Mouse (Mus musculus): ENCODE results near the gene Olfr975.
"Not testable (repeated sequence)": the region's sequence is repeated elsewhere in the genome, so short reads cannot be mapped to it uniquely, and the experiment has no call there.

Gene Olfr975

DNA sequence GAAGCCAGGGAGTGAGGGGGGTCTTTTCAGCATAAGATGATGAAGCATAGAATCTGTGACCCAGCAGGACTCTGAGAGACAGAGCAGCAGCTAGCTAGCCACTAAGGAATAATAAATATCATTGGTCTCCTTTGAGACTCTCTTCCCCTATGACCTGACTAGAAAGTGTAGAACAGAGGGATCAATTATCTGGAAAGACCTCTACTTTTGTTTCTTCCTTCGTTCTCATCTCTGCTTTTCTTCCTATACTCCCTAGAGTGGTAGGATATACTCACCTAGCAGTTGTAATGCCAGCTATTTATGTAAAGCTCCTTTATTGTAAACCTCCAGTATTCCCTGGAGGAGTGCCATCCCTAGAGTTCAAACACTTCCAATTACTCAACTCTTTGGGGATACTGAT is at the start of gene Olfr975:
TSS of gene Olfr975 (minus strand) at position 101 of the 400 bp plus-strand sequence.
- no peak for DNase-seq

DNA sequence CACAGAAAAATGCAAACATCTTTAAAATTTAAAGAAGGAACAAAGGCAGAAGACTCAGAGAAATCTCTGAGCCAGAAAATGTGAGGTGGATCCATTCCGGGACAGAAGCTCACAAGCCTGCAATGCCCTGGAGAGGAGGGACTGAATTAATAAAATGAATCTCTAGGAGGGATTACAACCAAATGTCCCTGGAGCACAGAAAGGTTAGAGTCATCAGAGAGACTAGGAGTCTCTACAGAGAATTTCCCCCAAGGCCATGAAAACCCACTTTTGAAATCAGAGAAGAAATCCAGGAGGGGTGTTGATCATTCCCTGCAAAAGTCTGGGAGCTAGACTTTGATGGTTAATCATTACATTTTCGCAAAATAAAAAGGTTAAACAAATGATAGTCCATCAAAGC is 40.0 kb upstream of the Olfr975 start, which contains the start of gene Olfr978:
TSS of gene Olfr978 (plus strand) at position 301 of the 400 bp plus-strand sequence.
- no peak for DNase-seq

DNA sequence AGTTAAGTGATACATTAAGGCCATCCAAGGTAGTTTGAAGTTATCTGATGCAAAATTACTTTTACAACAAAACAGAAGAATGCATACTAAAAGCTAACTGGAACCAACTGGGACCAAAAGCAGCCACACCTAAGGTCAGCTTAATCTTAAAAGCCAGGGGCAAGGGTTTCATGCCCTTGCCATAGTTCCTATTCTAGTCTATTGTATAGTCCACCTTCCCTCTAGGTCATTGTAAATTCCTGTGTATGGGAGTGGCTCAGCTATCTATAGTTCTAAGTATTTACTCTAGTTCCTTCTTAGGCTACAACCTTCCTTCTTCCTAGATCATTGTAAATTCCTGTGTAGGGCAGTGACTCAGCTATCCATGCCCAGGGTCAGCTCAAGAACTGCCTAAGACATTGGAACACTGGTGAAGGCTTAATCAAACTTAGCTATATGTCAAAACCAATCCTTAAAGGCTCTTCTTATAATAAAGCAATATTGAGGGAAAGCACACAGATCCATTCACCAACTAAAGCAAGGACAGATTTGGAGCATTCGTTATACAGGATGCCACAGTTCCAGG is 24.8 kb upstream of the Olfr975 start:
- not testable (repeated sequence) for DNase-seq

DNA sequence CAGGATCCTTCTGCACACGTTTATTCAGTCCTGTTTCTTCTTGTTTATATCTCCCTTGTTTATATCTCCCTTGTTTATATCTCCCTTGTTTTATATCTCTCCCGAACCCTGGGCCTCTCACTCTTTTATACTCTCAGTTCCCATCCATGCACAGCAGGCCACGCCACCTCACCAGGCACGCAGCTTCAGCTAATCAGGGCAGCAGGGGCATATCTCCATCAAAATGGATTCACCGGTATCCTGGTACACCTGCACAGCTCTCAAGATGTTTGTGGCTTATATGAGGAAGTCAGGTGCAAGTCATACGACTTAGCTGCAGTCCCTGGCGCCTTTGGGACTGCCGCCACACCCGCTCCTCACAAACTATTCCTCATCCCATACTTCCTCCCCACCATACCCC is 9.2 kb upstream of the Olfr975 start, which contains the start of gene Olfr976:
TSS of gene Olfr976 (minus strand) at position 101 of the 400 bp plus-strand sequence.
- DNase-seq: not testable (repeated sequence)

DNA sequence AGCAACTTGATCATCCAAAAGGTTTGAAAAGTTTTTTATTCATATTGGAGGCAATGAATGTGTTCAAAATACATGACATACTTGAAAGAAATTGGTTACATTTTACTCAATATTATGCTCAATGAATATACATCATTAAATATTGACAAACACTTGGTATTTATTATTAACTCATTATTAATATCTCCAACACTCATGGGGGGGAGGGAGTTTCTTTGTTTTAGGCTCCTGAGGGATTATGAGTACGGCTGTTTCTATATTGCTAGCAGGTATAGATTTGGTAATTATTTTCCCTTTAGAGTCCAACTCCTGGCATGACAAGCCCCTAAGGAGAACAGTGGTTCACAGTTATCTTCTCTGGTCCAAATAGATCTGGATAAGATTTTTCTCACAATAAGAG is 14.6 kb downstream of the Olfr975 start, which contains the start of gene Olfr974:
TSS of gene Olfr974 (plus strand) at position 301 of the 400 bp plus-strand sequence.
- DNase-seq: no peak

DNA sequence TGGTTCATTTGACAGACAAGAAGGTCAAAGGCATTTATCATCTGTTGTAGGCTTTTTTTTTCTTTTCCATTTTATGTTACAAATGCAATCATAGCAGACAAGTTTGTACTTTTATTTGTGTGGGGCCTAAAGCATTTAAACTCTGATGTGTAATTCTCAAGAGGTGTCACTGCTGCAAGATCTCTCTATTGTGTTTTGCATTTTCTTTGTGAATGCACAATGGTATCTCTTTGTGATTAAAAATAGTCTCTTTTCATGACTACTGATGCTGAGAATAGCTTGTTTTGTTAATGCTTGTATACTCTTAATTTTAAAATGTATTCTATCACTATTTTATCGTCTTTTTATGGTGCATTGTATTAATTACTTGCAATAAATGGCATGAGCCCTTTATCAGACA is 23.0 kb downstream of the Olfr975 start:
- DNase-seq: not testable (repeated sequence)

DNA sequence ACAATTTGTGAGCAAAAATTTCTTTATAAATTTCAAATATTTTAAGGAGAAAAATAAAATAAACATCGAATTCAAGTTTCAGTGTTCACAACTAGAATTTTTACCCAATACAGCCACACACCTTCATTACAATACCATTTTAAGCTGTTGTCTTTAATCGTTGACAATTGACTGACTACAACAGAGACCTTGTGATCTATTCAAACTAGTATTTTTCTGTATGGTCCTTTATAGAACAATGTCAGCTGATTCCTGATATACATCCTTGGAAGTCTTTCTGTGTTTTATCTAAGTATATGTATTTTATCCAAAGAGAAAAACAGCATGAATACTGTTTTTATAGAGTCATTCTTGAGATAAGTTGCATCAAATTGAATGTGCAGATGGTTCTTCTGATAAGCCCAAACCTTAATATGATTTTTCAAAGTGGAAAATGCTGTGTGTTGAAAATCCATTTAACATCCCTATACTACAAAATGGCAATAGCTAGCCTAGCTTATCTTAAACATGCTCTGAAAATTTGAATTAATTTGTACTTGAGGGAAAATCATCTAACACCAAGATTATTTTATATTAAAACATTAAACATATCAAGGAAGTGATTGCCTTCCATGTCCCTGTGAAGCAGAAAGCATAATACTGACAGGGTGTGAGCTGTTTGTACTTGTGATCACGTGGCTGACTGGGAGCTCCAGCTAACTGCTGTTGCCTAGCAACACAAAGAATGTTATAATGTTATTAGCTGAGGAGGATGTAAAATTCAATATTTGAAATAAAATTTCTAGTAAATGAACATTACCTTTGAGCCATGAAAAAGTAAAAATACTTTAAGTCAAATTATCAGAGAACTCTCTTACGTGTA is 23.6 kb downstream of the Olfr975 start:
- DNase-seq: not testable (repeated sequence)

DNA sequence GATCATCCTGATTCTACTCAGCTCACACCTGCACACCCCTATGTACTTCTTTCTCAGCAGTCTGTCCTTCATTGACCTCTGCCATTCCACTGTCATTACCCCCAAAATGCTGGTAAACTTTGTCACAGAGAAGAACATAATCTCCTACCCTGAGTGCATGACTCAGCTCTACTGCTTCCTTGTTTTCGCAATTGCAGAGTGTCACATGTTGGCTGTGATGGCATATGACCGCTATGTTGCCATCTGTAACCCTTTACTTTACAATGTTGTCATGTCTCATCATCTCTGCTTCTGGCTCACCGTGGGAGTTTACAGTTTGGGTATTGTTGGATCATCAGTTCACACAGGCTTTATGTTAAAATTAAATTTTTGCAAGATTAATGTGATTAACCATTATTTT is 41.9 kb downstream of the Olfr975 start:
- no peak for DNase-seq

DNA sequence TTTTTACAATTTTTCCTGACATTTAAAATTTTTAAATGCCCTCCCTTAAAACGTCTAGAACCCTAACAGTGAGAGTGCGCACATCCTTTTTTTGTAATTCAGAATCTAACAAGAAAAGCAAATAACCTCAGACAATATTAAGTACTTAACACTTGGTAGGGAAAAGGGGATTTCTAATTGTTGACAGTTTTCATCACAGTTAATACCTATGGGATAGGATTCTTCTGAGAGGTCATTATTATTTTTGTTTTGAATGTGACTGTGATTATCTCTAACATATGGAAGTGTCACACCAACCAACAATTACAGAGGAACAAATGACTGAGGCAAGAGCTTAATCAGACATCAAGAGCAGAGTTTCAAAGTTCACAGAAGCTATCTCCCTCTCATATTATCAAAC is 44.8 kb downstream of the Olfr975 start, which contains the start of gene Olfr229:
TSS of gene Olfr229 (plus strand) at position 301 of the 400 bp plus-strand sequence.
- no peak for DNase-seq

DNA sequence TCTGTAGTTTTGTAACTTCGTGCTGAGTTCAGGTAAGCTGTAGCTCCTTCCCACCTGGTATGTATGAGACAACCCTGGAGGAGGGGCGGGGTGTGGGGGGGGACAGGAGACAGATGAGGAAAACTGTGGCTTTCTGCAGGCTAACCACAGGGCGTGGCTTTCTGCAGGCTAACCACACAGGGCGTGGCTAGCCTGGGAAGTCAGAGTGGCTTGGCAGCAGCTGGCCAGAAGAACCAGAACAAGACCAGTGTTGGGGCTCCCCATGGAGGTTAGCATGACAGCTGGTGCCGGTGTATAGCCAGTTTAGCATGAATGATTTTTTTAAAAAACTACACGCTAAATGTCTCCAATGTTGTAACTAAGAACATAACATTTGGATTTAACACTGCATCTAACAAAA is 46.7 kb downstream of the Olfr975 start:
- no peak for DNase-seq
